Mouse (Mus musculus): ENCODE measurements around the gene Mllt3. TPM values are rescaled to one million over a fixed set of nuclear protein-coding genes. Genes with fewer than 3 reads are reported as not detected.

Mllt3 gene
- polyA plus RNA-seq, 1 experiment from 2014 or later: 62.3 TPM

DNA sequence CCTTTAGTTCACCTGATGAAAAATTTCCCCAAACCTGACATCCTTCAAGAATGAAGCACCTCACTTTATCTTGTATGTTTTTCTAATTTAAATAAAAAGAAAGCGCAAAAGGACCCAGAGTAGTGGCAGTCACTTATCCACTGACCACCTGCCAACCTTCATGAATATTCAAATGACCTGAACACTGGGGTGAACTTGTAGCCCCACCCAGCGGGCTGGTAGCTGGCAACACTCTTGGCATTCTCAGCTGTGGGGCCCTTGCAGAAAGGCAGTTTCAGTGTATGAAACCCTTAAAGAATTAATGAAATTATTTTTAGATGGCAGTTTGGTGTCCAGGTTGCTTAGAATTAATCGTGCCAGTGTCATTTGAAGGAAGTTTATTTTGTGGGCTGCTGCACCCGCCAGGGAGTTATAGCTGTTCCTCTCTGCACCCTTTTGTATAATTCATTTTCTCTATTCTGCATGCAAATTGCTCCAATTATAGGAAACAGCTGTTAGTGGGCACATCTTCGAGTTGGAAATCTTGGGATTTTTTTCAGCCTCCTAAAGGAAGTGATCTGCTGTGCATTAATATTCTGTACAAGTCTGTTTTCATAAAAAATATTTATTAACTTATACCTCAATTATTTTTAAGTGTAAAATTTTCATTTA, 149.8 kb downstream of the Mllt3 start:
- no peak overlapping the region for H3K27ac ChIP-seq (ENCODE audit: low read depth, low read length)
- peak; percentile 69; the same call in 1 of the 2 replicates for ATAC-seq (ENCODE audit: low FRiP score)
- H3K9ac ChIP-seq (ENCODE audit: low read length): no peak overlapping the region
- 70% methylated on average over 5 of the region's 5 CpGs for WGBS
- H3K36me3 ChIP-seq (ENCODE audit: control insufficient read depth, insufficient read depth, low read length): no peaks in the 10 kb centered on the region
- H3K27me3 ChIP-seq (ENCODE audit: control insufficient read depth, insufficient read depth, low read length): no peaks in the 10 kb centered on the region
- DNase-seq (ENCODE audit: low spot score, missing footprints): no peak
- no peak overlapping the region for H3K4me3 ChIP-seq (ENCODE audit: low read depth, low read length)
- no peaks in the 10 kb centered on the region for H3K9me3 ChIP-seq (ENCODE audit: control insufficient read depth, low read length)
- no peak overlapping the region for H3K4me2 ChIP-seq
- H3K4me1 ChIP-seq (ENCODE audit: control insufficient read depth, insufficient read depth, low read length): peaks cover 5% of the 10 kb centered on the region

GRCm38 (mm10) chr4:87881995-87882394, 151.2 kb downstream of the Mllt3 start:
- no peaks in the 10 kb centered on the region for H3K27me3 ChIP-seq (ENCODE audit: control insufficient read depth, insufficient read depth, low read length)
- H3K9me3 ChIP-seq (ENCODE audit: control insufficient read depth, low read length): no peaks in the 10 kb centered on the region
- no peak overlapping the region for H3K4me2 ChIP-seq
- H3K27ac ChIP-seq (ENCODE audit: low read depth, low read length): no peak overlapping the region
- no peak overlapping the region for H3K4me3 ChIP-seq (ENCODE audit: low read depth, low read length)
- DNase-seq (ENCODE audit: low spot score, missing footprints) (no peak), ATAC-seq (ENCODE audit: low FRiP score) (no peak)
- no peak overlapping the region for H3K9ac ChIP-seq (ENCODE audit: low read length)
- no peaks in the 10 kb centered on the region for H3K36me3 ChIP-seq (ENCODE audit: control insufficient read depth, insufficient read depth, low read length)
- WGBS: 100% methylated on average over 1 of the region's 1 CpGs
- H3K4me1 ChIP-seq (ENCODE audit: control insufficient read depth, insufficient read depth, low read length): peaks cover 5% of the 10 kb centered on the region

DNA sequence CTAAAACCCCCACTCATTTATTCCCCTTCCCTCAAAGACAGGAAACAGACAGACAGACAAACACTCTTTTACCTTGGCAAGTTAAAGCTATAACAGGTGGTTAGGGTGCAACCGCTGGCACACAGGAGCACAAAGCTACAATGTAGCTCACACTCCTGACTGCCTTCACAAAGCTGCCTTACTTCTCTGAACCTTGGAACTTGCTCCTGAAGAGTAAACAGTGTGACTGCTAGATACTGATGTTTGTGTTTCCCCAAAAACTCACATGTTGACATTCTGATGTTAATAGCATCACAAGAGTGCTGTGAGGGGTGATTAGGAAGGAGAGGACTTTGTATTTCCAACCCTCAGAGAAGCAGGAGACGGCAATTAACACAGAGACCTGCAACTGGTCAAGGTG, 151.6 kb downstream of the Mllt3 start:
- ATAC-seq (ENCODE audit: low FRiP score): no peak
- no peak overlapping the region for H3K4me3 ChIP-seq (ENCODE audit: low read depth, low read length)
- H3K36me3 ChIP-seq (ENCODE audit: control insufficient read depth, insufficient read depth, low read length): no peaks in the 10 kb centered on the region
- no peak overlapping the region for H3K27ac ChIP-seq (ENCODE audit: low read depth, low read length)
- H3K27me3 ChIP-seq (ENCODE audit: control insufficient read depth, insufficient read depth, low read length): no peaks in the 10 kb centered on the region
- H3K4me2 ChIP-seq: no peak overlapping the region
- no peak overlapping the region for H3K9ac ChIP-seq (ENCODE audit: low read length)
- peaks cover 5% of the 10 kb centered on the region for H3K4me1 ChIP-seq (ENCODE audit: control insufficient read depth, insufficient read depth, low read length)
- H3K9me3 ChIP-seq (ENCODE audit: control insufficient read depth, low read length): no peaks in the 10 kb centered on the region
- WGBS: 90% methylated on average over 2 of the region's 2 CpGs
- DNase-seq (ENCODE audit: low spot score, missing footprints): no peak

DNA sequence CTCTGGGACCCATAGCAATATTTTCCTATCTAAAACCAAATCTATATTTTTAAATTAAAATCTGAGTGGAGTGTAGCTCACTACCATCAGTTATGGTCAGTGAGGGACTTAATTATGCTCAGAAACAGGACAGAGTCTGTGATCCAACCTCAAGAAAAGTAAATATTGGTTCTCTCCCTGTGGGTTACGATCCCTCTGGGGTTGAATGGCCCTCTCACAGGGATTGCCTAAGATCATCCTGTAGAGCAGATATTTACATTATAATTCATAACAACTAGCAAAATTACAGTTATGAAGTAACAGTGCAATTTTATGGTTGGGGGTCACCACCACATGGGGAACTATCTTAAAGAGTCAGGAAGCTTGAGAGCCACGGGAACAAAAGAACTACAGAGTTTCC, 152.9 kb downstream of the Mllt3 start:
- no peak overlapping the region for H3K27ac ChIP-seq (ENCODE audit: low read depth, low read length)
- H3K4me2 ChIP-seq: no peak overlapping the region
- no peak overlapping the region for H3K9ac ChIP-seq (ENCODE audit: low read length)
- no peaks in the 10 kb centered on the region for H3K36me3 ChIP-seq (ENCODE audit: control insufficient read depth, insufficient read depth, low read length)
- DNase-seq (ENCODE audit: low spot score, missing footprints) (no peak), ATAC-seq (ENCODE audit: low FRiP score) (no peak)
- H3K4me3 ChIP-seq (ENCODE audit: low read depth, low read length): no peak overlapping the region
- peaks cover 5% of the 10 kb centered on the region for H3K4me1 ChIP-seq (ENCODE audit: control insufficient read depth, insufficient read depth, low read length)
- H3K9me3 ChIP-seq (ENCODE audit: control insufficient read depth, low read length): no peaks in the 10 kb centered on the region
- no peaks in the 10 kb centered on the region for H3K27me3 ChIP-seq (ENCODE audit: control insufficient read depth, insufficient read depth, low read length)
- WGBS: 76% methylated on average over 2 of the region's 2 CpGs

GRCm38 (mm10) chr4:87878701-87879100, 154.5 kb downstream of the Mllt3 start:
- no peaks in the 10 kb centered on the region for H3K36me3 ChIP-seq (ENCODE audit: control insufficient read depth, insufficient read depth, low read length)
- no peaks in the 10 kb centered on the region for H3K27me3 ChIP-seq (ENCODE audit: control insufficient read depth, insufficient read depth, low read length)
- no peak overlapping the region for H3K27ac ChIP-seq (ENCODE audit: low read depth, low read length)
- WGBS: 84% methylated on average over 6 of the region's 6 CpGs
- no peak for ATAC-seq (ENCODE audit: low FRiP score)
- no peak overlapping the region for H3K4me2 ChIP-seq
- no peaks in the 10 kb centered on the region for H3K9me3 ChIP-seq (ENCODE audit: control insufficient read depth, low read length)
- DNase-seq (ENCODE audit: low spot score, missing footprints): no peak
- H3K9ac ChIP-seq (ENCODE audit: low read length): no peak overlapping the region
- no peak overlapping the region for H3K4me3 ChIP-seq (ENCODE audit: low read depth, low read length)
- H3K4me1 ChIP-seq (ENCODE audit: control insufficient read depth, insufficient read depth, low read length): peaks cover 3% of the 10 kb centered on the region

GRCm38 (mm10) chr4:87870563-87870962, 162.6 kb downstream of the Mllt3 start:
- H3K27me3 ChIP-seq (ENCODE audit: control insufficient read depth, insufficient read depth, low read length): no peaks in the 10 kb centered on the region
- peaks cover 5% of the 10 kb centered on the region; the same call in 1 of the 2 replicates for H3K36me3 ChIP-seq (ENCODE audit: control insufficient read depth, insufficient read depth, low read length)
- DNase-seq (ENCODE audit: low spot score, missing footprints): no peak
- no peaks in the 10 kb centered on the region for H3K9me3 ChIP-seq (ENCODE audit: control insufficient read depth, low read length)
- 48% methylated on average over 2 of the region's 2 CpGs for WGBS
- no peak for ATAC-seq (ENCODE audit: low FRiP score)
- H3K4me3 ChIP-seq (ENCODE audit: low read depth, low read length): no peak overlapping the region
- H3K9ac ChIP-seq (ENCODE audit: low read length): no peak overlapping the region
- H3K4me2 ChIP-seq: no peak overlapping the region
- H3K4me1 ChIP-seq (ENCODE audit: control insufficient read depth, insufficient read depth, low read length): peaks cover 4% of the 10 kb centered on the region; the same call in 1 of the 2 replicates
- no peak overlapping the region for H3K27ac ChIP-seq (ENCODE audit: low read depth, low read length)

DNA sequence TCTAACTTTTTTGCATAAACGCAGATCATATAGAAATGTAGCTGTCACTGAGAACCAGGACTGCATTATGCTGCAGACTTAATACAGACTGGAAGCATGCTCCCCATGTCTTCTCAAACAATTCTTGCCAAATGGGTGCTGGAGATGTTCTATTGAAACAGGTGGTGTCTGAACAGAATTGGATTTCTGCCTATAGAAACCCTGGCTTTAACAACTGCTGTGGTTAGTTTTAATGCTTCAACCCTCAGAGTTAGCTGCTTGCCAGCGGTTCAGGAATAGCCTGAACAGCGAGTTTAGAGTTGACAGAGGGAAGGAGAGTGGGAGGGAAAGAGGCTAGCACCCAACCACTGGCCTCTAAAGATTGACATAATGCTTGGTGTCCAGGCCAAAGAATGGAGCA, 166.6 kb downstream of the Mllt3 start:
- Histone ChIP-seq H3K4me3 (ENCODE audit: low read depth, low read length) (no peak overlapping the region), H3K9ac (ENCODE audit: low read length) (no peak overlapping the region), H3K4me2 (no peak overlapping the region), H3K9me3 (ENCODE audit: control insufficient read depth, low read length) (no peaks in the 10 kb centered on the region), H3K4me1 (ENCODE audit: control insufficient read depth, insufficient read depth, low read length) (peaks cover 4% of the 10 kb centered on the region; the same call in 1 of the 2 replicates), H3K27me3 (ENCODE audit: control insufficient read depth, insufficient read depth, low read length) (no peaks in the 10 kb centered on the region), H3K36me3 (ENCODE audit: control insufficient read depth, insufficient read depth, low read length) (no peaks in the 10 kb centered on the region), H3K27ac (ENCODE audit: low read depth, low read length) (no peak overlapping the region)
- 77% methylated on average over 3 of the region's 3 CpGs for WGBS
- DNase-seq (ENCODE audit: low spot score, missing footprints) (no peak), ATAC-seq (ENCODE audit: low FRiP score) (no peak)

- Histone ChIP-seq H3K4me1 (ENCODE audit: control insufficient read depth, insufficient read depth, low read length) (peaks cover 4% of the 10 kb centered on the region; the same call in 1 of the 2 replicates), H3K9ac (ENCODE audit: low read length) (no peak overlapping the region), H3K27ac (ENCODE audit: low read depth, low read length) (no peak overlapping the region), H3K4me2 (no peak overlapping the region), H3K9me3 (ENCODE audit: control insufficient read depth, low read length) (no peaks in the 10 kb centered on the region), H3K36me3 (ENCODE audit: control insufficient read depth, insufficient read depth, low read length) (no peaks in the 10 kb centered on the region), H3K4me3 (ENCODE audit: low read depth, low read length) (no peak overlapping the region), H3K27me3 (ENCODE audit: control insufficient read depth, insufficient read depth, low read length) (no peaks in the 10 kb centered on the region)
- DNase-seq (ENCODE audit: low spot score, missing footprints) (no peak), ATAC-seq (ENCODE audit: low FRiP score) (no peak)
- WGBS: 74% methylated on average over 3 of the region's 3 CpGs
Observed at GRCm38 (mm10) chr4:87865848-87866247, 167.3 kb downstream of the Mllt3 start.

GRCm38 (mm10) chr4:87865041-87865440, 168.1 kb downstream of the Mllt3 start:
- Histone ChIP-seq H3K4me3 (ENCODE audit: low read depth, low read length) (no peak overlapping the region), H3K27ac (ENCODE audit: low read depth, low read length) (no peak overlapping the region), H3K9me3 (ENCODE audit: control insufficient read depth, low read length) (no peaks in the 10 kb centered on the region), H3K4me1 (ENCODE audit: control insufficient read depth, insufficient read depth, low read length) (peaks cover 4% of the 10 kb centered on the region; the same call in 1 of the 2 replicates), H3K36me3 (ENCODE audit: control insufficient read depth, insufficient read depth, low read length) (no peaks in the 10 kb centered on the region), H3K27me3 (ENCODE audit: control insufficient read depth, insufficient read depth, low read length) (no peaks in the 10 kb centered on the region), H3K9ac (ENCODE audit: low read length) (no peak overlapping the region), H3K4me2 (no peak overlapping the region)
- WGBS: 83% methylated on average over 3 of the region's 3 CpGs
- ATAC-seq (ENCODE audit: low FRiP score): no peak
- peak; percentile 73 for DNase-seq (ENCODE audit: low spot score, missing footprints)

All from midbrain, embryonic 11.5 days (tissue).